Mouse (Mus musculus) erythroblast, embryonic 14.5 days (primary cell): ENCODE measurements around the gene Pum2.

Experiments used
- GATA1 ChIP-seq: IDR thresholded peaks from 2 replicates; pipeline ENCODE4 v1.6.1; 2012; ENCODE audit warnings: low read length, inconsistent platforms, mixed read lengths
- TAL1 ChIP-seq: IDR thresholded peaks from 3 replicates; pipeline ENCODE4 v1.6.1; 2012; ENCODE audit warnings: low read length, inconsistent platforms, mixed read lengths

DNA sequence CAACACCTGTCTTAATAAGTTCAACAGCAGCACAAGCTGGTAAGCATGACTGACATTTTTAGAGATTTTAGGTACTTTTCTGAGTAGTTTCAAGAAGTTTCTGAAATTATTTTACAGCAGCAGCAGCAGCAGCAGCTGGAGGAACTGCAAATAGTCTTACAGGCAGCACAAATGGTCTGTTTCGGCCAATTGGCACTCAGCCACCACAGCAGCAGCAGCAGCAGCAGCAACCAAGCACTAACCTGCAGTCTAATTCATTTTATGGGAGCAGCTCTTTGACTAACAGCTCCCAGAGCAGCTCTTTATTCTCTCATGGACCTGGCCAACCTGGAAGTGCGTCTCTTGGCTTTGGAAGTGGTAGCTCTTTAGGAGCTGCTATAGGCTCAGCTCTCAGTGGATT, 54.8 kb downstream of the Pum2 start:
- TF ChIP-seq TAL1 (no peak), GATA1 (no peak)
